Mouse (Mus musculus): Measurements from ENCODE around the gene Sarnp. TPM values are rescaled to one million over a fixed set of nuclear protein-coding genes. Genes with fewer than 3 reads are reported as not detected.

Gene Sarnp
- polyA plus RNA-seq, 1 experiment, result 56.6 TPM

DNA sequence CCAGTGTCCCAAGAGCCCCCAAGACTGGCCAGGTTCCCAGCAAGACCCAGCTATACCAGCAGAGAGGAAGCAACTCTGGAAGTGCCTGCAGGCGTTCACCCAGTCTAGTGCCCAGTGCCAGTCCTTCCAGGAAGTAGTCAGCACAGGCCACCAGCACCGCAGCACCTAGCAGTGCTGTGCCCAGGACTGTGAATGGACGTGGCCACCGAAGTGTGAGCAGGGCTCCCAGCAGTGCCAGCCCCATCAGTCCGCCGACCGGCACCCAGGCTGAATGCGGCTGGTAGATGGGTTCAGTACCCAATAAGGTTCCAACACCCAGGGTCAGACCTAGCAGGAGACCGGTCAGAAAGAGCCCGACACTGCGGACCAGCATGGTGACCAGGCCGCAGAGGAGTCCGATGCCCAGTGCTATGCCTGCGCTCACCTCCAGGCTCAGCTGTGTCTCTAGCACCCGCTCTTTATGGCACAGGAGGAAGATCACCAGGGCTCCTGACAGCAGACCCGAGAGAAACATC, 15.1 kb upstream of the Sarnp start:
- Histone ChIP-seq H3ac (ENCODE audit: control insufficient read depth, insufficient read length, low read depth) (no peak overlapping the region), H3K79me3 (ENCODE audit: low read depth) (peaks cover 17% of the 10 kb centered on the region), H3K4me3 (ENCODE audit: insufficient read depth, poor library complexity, severe bottlenecking) (no peak overlapping the region), H3K79me2 (ENCODE audit: control insufficient read depth, insufficient read depth) (peaks cover 34% of the 10 kb centered on the region), H3K27me3 (ENCODE audit: control insufficient read depth, insufficient read depth, insufficient read length) (no peaks in the 10 kb centered on the region), H3K36me3 (ENCODE audit: control insufficient read depth, insufficient read depth) (peaks cover 26% of the 10 kb centered on the region)
- TF ChIP-seq CEBPB (IDR thresholded peaks at IDR 0.05; ENCODE audit: low read depth) (no peak), CTCF (IDR thresholded peaks at IDR 0.05; ENCODE audit: control insufficient read depth, insufficient read depth, insufficient read length) (no peak), MAX (IDR thresholded peaks at IDR 0.05) (no peak), FOSL1 (IDR thresholded peaks at IDR 0.05; ENCODE audit: insufficient read depth, low read length, poor library complexity, severe bottlenecking) (no peak)

GRCm38 (mm10) chr10:128802956-128803355, 14.2 kb upstream of the Sarnp start:
- Histone ChIP-seq H3K79me2 (ENCODE audit: control insufficient read depth, insufficient read depth) (peaks cover 44% of the 10 kb centered on the region), H3K4me3 (ENCODE audit: insufficient read depth, poor library complexity, severe bottlenecking) (peak overlapping the region; percentile 86), H3K36me3 (ENCODE audit: control insufficient read depth, insufficient read depth) (peaks cover 35% of the 10 kb centered on the region), H3ac (ENCODE audit: control insufficient read depth, insufficient read length, low read depth) (peak overlapping the region; percentile 8), H3K79me3 (ENCODE audit: low read depth) (peaks cover 26% of the 10 kb centered on the region), H3K27me3 (ENCODE audit: control insufficient read depth, insufficient read depth, insufficient read length) (no peaks in the 10 kb centered on the region)
- no peak for TF ChIP-seq MAX (IDR thresholded peaks at IDR 0.05)
- no peak for TF ChIP-seq USF1 (IDR thresholded peaks at IDR 0.05; ENCODE audit: low read depth)
- no peak for TF ChIP-seq CEBPB (IDR thresholded peaks at IDR 0.05; ENCODE audit: low read depth)

DNA sequence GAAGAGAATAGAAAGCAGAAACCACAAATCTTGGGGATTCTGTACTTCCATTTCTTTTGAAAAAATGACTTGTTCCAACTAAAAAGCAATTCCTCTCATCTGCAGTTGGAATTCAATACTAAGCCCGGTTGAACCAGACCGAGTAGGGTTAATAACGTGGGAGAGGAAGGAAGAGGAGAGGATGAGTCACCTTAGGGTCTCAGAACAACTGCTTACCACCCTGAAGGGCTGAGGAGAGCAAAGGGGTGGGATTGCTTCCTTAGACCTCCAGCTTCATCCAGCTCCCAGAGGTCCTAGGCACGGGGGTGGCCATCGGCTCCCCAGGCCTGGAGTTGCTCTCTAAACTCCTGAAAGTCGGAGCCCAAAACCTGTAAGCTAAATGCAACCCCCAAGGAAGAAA, 13.8 kb upstream of the Sarnp start:
- H3K79me3 ChIP-seq (ENCODE audit: low read depth), result peaks cover 29% of the 10 kb centered on the region
- peaks cover 38% of the 10 kb centered on the region for H3K36me3 ChIP-seq (ENCODE audit: control insufficient read depth, insufficient read depth)
- TF ChIP-seq MAX (IDR thresholded peaks at IDR 0.05), result no peak
- peak; percentile 11 for TF ChIP-seq MYOD1 (IDR thresholded peaks at IDR 0.05; ENCODE audit: control insufficient read depth, insufficient read length, low read depth)
- TF ChIP-seq CTCF (IDR thresholded peaks at IDR 0.05; ENCODE audit: control insufficient read depth, insufficient read depth, insufficient read length), result no peak
- no peak for TF ChIP-seq USF1 (IDR thresholded peaks at IDR 0.05; ENCODE audit: low read depth)
- TF ChIP-seq FOSL1 (IDR thresholded peaks at IDR 0.05; ENCODE audit: insufficient read depth, low read length, poor library complexity, severe bottlenecking), result no peak
- no peak for TF ChIP-seq CEBPB (IDR thresholded peaks at IDR 0.05; ENCODE audit: low read depth)
- no peak for TF ChIP-seq MYOG (IDR thresholded peaks at IDR 0.05; ENCODE audit: control insufficient read depth, extremely low read depth, insufficient read length)
- peak overlapping the region; percentile 62 for H3ac ChIP-seq (ENCODE audit: control insufficient read depth, insufficient read length, low read depth)
- H3K79me2 ChIP-seq (ENCODE audit: control insufficient read depth, insufficient read depth), result peaks cover 48% of the 10 kb centered on the region
- H3K4me3 ChIP-seq (ENCODE audit: insufficient read depth, poor library complexity, severe bottlenecking), result peak overlapping the region; percentile 86
- no peaks in the 10 kb centered on the region for H3K27me3 ChIP-seq (ENCODE audit: control insufficient read depth, insufficient read depth, insufficient read length)

DNA sequence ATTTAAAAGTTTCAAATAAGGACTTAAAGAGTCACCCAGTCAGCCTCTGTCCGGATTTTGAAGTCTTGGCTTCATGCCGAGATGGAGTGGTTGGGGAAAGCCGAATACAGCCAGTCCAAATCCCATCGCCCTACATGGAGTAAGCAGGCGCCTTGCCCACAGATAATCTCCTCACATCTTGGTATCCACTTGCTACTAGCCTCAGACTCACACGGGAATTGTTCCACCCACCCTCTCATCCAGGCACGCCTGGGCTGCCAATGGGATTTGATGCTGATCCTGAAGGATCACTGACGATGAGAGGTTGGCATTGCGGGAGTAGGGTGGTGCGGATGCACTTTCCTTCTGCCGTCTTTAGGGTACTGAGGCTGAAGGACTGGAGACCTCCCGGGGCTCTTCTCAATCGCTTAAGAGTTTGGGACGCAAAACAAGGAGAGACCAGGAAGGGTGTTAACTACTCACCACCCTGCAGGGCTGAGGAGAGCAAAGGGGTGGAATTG, 13.3 kb upstream of the Sarnp start, which contains the start of gene Dnajc14:
Dnajc14 (plus strand) TSS at position 292 of the 500 bp plus-strand sequence.
- Histone ChIP-seq H3K27me3 (ENCODE audit: control insufficient read depth, insufficient read depth, insufficient read length) (no peaks in the 10 kb centered on the region), H3K4me3 (ENCODE audit: insufficient read depth, poor library complexity, severe bottlenecking) (peak within 1 kb of the TSS; percentile 86), H3K36me3 (ENCODE audit: control insufficient read depth, insufficient read depth) (peaks cover 41% of the 10 kb centered on the region), H3ac (ENCODE audit: control insufficient read depth, insufficient read length, low read depth) (peak within 1 kb of the TSS; percentile 89), H3K79me3 (ENCODE audit: low read depth) (peaks cover 34% of the 10 kb centered on the region), H3K79me2 (ENCODE audit: control insufficient read depth, insufficient read depth) (peaks cover 52% of the 10 kb centered on the region)
- no peak for TF ChIP-seq MYOG (IDR thresholded peaks at IDR 0.05; ENCODE audit: control insufficient read depth, extremely low read depth, insufficient read length)
- no peak for TF ChIP-seq MYOD1 (IDR thresholded peaks at IDR 0.05; ENCODE audit: control insufficient read depth, insufficient read length, low read depth)
- no peak for TF ChIP-seq FOSL1 (IDR thresholded peaks at IDR 0.05; ENCODE audit: insufficient read depth, low read length, poor library complexity, severe bottlenecking)
- no peak for TF ChIP-seq CTCF (IDR thresholded peaks at IDR 0.05; ENCODE audit: control insufficient read depth, insufficient read depth, insufficient read length)
- peak; percentile 38 for TF ChIP-seq MAX (IDR thresholded peaks at IDR 0.05)
- no peak for TF ChIP-seq USF1 (IDR thresholded peaks at IDR 0.05; ENCODE audit: low read depth)
- TF ChIP-seq CEBPB (IDR thresholded peaks at IDR 0.05; ENCODE audit: low read depth), result no peak

- H3ac ChIP-seq (ENCODE audit: control insufficient read depth, insufficient read length, low read depth), result peak within 1 kb of the TSS; percentile 89
- H3K27me3 ChIP-seq (ENCODE audit: control insufficient read depth, insufficient read depth, insufficient read length), result no peaks in the 10 kb centered on the region
- H3K79me3 ChIP-seq (ENCODE audit: low read depth), result peaks cover 39% of the 10 kb centered on the region
- peaks cover 59% of the 10 kb centered on the region for H3K79me2 ChIP-seq (ENCODE audit: control insufficient read depth, insufficient read depth)
- H3K4me3 ChIP-seq (ENCODE audit: insufficient read depth, poor library complexity, severe bottlenecking), result peak within 1 kb of the TSS; percentile 86
- TF ChIP-seq FOSL1 (IDR thresholded peaks at IDR 0.05; ENCODE audit: insufficient read depth, low read length, poor library complexity, severe bottlenecking) (no peak), USF1 (IDR thresholded peaks at IDR 0.05; ENCODE audit: low read depth) (no peak), MYOD1 (IDR thresholded peaks at IDR 0.05; ENCODE audit: control insufficient read depth, insufficient read length, low read depth) (no peak), CEBPB (IDR thresholded peaks at IDR 0.05; ENCODE audit: low read depth) (no peak), MYOG (IDR thresholded peaks at IDR 0.05; ENCODE audit: control insufficient read depth, extremely low read depth, insufficient read length) (no peak), CTCF (IDR thresholded peaks at IDR 0.05; ENCODE audit: control insufficient read depth, insufficient read depth, insufficient read length) (no peak), MAX (IDR thresholded peaks at IDR 0.05) (no peak)
- H3K36me3 ChIP-seq (ENCODE audit: control insufficient read depth, insufficient read depth), result peaks cover 41% of the 10 kb centered on the region
Observed at GRCm38 (mm10) chr10:128804271-128805091, 12.7 kb upstream of the Sarnp start, which contains the start of gene Tmem198b. Gene Tmem198b, minus strand, starts transcription at chr10:128804370.
